In the genomic region with DNA sequence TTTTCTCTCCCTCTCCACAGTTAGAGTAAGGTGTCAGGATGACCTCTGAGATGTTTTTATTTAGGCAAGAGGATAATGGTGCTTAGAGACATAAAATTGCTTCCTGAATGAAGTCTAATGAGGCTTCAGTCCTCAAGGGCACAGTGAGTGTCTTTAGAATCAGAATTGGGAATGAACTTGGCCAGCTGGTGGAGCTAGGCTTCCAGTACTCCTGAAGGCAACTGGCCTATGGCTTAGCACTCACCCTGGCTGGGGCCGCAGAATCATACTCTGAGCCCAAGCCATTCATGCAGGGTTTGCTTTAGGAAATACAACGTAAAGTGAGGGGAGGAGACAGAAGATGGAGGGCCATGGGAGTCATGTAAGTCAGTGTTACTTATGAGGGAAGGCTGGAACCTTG, we compare ENCODE assay signal across 25 mouse cellular contexts.
DNase-seq lines count a peak whose midpoint lies in the region; ATAC-seq and TF ChIP-seq lines count a peak whose summit lies in the region.
"Had no signal": no experiment of that assay in that cellular context is flagged by ENCODE, and none has a peak within 500 bp of the region (broad histone marks: within the 10 kb centered on the region; RNA-seq: fewer than 3 reads in every experiment).

No protein-coding gene starts in this region.

- H3K36me3 ChIP-seq in hindbrain, postnatal 0 days (ENCODE audit: insufficient read depth, low read length): no peaks in the 10 kb centered on the region
- no peaks in the 10 kb centered on the region for H3K36me3 ChIP-seq in hindbrain, embryonic 14.5 days (replicated peaks; ENCODE audit: control insufficient read depth, insufficient read depth)
- H3K36me3 ChIP-seq in midbrain, postnatal 0 days (ENCODE audit: insufficient read depth, low read length): no peaks in the 10 kb centered on the region
- H3K36me3 ChIP-seq in midbrain, embryonic 11.5 days (ENCODE audit: control insufficient read depth, insufficient read depth, low read length): no peaks in the 10 kb centered on the region
- H3K36me3 ChIP-seq: embryonic facial prominence, embryonic 12.5 days; forebrain, embryonic 12.5 days; heart, embryonic 12.5 days; intestine, embryonic 15.5 days; liver, embryonic 13.5 days; stomach, embryonic 15.5 days had no signal

- TF ChIP-seq CTCF in hindbrain, postnatal 0 days (IDR thresholded peaks at IDR 0.05; ENCODE audit: low read depth): peak; percentile 52
- TF ChIP-seq CTCF in midbrain, postnatal 0 days (IDR thresholded peaks at IDR 0.05): peak; percentile 54
- TF ChIP-seq CTCF in olfactory bulb, adult 2 months (IDR thresholded peaks at IDR 0.05; ENCODE audit: insufficient read depth, low read depth, low read length): no peak

- H3K4me2 ChIP-seq in hindbrain, postnatal 0 days (ENCODE audit: low read depth, low read length): no peak overlapping the region
- H3K4me2 ChIP-seq in hindbrain, embryonic 14.5 days (replicated peaks): no peak overlapping the region
- H3K4me2 ChIP-seq in midbrain, postnatal 0 days (ENCODE audit: low read depth, low read length, poor library complexity, severe bottlenecking): no peak overlapping the region
- no peak overlapping the region for H3K4me2 ChIP-seq in midbrain, embryonic 11.5 days
- H3K4me2 ChIP-seq: embryonic facial prominence, embryonic 12.5 days; forebrain, embryonic 12.5 days; heart, embryonic 12.5 days; intestine, embryonic 15.5 days; liver, embryonic 13.5 days; stomach, embryonic 15.5 days had no signal

- TF ChIP-seq POLR2A in olfactory bulb, adult 2 months (IDR thresholded peaks at IDR 0.05; ENCODE audit: insufficient read depth, low read depth, low read length): no peak

- 56% methylated on average over 2 of the region's 2 CpGs for WGBS in hindbrain, postnatal 0 days
- 59% methylated on average over 2 of the region's 2 CpGs for WGBS in hindbrain, embryonic 14.5 days
- WGBS in midbrain, postnatal 0 days: 53% methylated on average over 2 of the region's 2 CpGs
- 68% methylated on average over 2 of the region's 2 CpGs for WGBS in midbrain, embryonic 11.5 days
- 30% methylated on average over 2 of the region's 2 CpGs for WGBS in olfactory bulb, adult 2 months

- H3K9me3 ChIP-seq in hindbrain, postnatal 0 days (ENCODE audit: low read length): no peaks in the 10 kb centered on the region
- no peaks in the 10 kb centered on the region for H3K9me3 ChIP-seq in hindbrain, embryonic 14.5 days (ENCODE audit: control insufficient read depth, low read length)
- no peaks in the 10 kb centered on the region for H3K9me3 ChIP-seq in midbrain, postnatal 0 days (ENCODE audit: low read length)
- H3K9me3 ChIP-seq in midbrain, embryonic 11.5 days (ENCODE audit: control insufficient read depth, low read length): no peaks in the 10 kb centered on the region
- H3K9me3 ChIP-seq: embryonic facial prominence, embryonic 12.5 days; forebrain, embryonic 12.5 days; heart, embryonic 12.5 days; intestine, embryonic 15.5 days; liver, embryonic 13.5 days; stomach, embryonic 15.5 days had no signal

- H3K4me1 ChIP-seq in hindbrain, postnatal 0 days (ENCODE audit: insufficient read depth, low read length): no peaks in the 10 kb centered on the region; the same call in 1 of the 2 replicates
- peaks cover 10% of the 10 kb centered on the region for H3K4me1 ChIP-seq in hindbrain, embryonic 14.5 days (replicated peaks; ENCODE audit: control insufficient read depth, insufficient read depth, low read length)
- no peaks in the 10 kb centered on the region for H3K4me1 ChIP-seq in midbrain, postnatal 0 days (ENCODE audit: insufficient read depth, low read length)
- no peaks in the 10 kb centered on the region for H3K4me1 ChIP-seq in midbrain, embryonic 11.5 days (ENCODE audit: control insufficient read depth, insufficient read depth, low read length)
- H3K4me1 ChIP-seq in olfactory bulb, adult 2 months (ENCODE audit: control insufficient read depth, insufficient read depth, low read length): peaks cover 33% of the 10 kb centered on the region
- H3K4me1 ChIP-seq: embryonic facial prominence, embryonic 12.5 days; heart, embryonic 12.5 days; intestine, embryonic 15.5 days; liver, embryonic 13.5 days; stomach, embryonic 15.5 days had no signal

- H3K9ac ChIP-seq in hindbrain, postnatal 0 days (replicated peaks; ENCODE audit: low read length): no peak overlapping the region
- no peak overlapping the region for H3K9ac ChIP-seq in hindbrain, embryonic 14.5 days
- no peak overlapping the region for H3K9ac ChIP-seq in midbrain, postnatal 0 days (replicated peaks; ENCODE audit: low read length, poor library complexity, severe bottlenecking)
- no peak overlapping the region for H3K9ac ChIP-seq in midbrain, embryonic 11.5 days (ENCODE audit: low read length)
- H3K9ac ChIP-seq: embryonic facial prominence, embryonic 12.5 days; forebrain, embryonic 12.5 days; heart, embryonic 12.5 days; intestine, embryonic 15.5 days; liver, embryonic 13.5 days; stomach, embryonic 15.5 days had no signal

- peak; percentile 58 to 59 for DNase-seq in cerebellum, postnatal 14 days
- no peak for DNase-seq in cerebellum, adult 8-10 months
- DNase-seq in hindbrain, postnatal 0 days (ENCODE audit: low spot score): peak; percentile 59
- DNase-seq in hindbrain, embryonic 14.5 days (ENCODE audit: low spot score): no peak
- DNase-seq in midbrain, postnatal 0 days (ENCODE audit: low spot score): peak; percentile 58
- DNase-seq in midbrain, embryonic 11.5 days (ENCODE audit: low spot score, missing footprints): no peak
- DNase-seq in heart, adult 18-20 months: no peak
- DNase-seq: adrenal gland, postnatal 25 days; cerebellum, adult 11-12 months; gastrocnemius, postnatal 14 days; heart, adult 11 months; heart, postnatal 10 days; kidney, adult 8-10 months; kidney, postnatal 10 days; liver, embryonic 13.5 days; lung, adult 2 months; right cerebral cortex, adult 18-20 months; thymus, adult 18-20 months; thymus, postnatal 4 days had no signal

- no peak overlapping the region for H3K4me3 ChIP-seq in hindbrain, postnatal 0 days (ENCODE audit: low read length)
- H3K4me3 ChIP-seq in hindbrain, embryonic 14.5 days (replicated peaks; ENCODE audit: low read length): no peak overlapping the region
- no peak overlapping the region for H3K4me3 ChIP-seq in midbrain, postnatal 0 days (ENCODE audit: low read depth, low read length)
- H3K4me3 ChIP-seq in midbrain, embryonic 11.5 days (ENCODE audit: low read depth, low read length): no peak overlapping the region
- no peak overlapping the region for H3K4me3 ChIP-seq in olfactory bulb, adult 2 months (ENCODE audit: insufficient read depth, low read depth, low read length)
- H3K4me3 ChIP-seq: embryonic facial prominence, embryonic 12.5 days; forebrain, embryonic 12.5 days; heart, embryonic 12.5 days; intestine, embryonic 15.5 days; liver, embryonic 13.5 days; stomach, embryonic 15.5 days had no signal

- ATAC-seq in hindbrain, postnatal 0 days: no peak
- ATAC-seq in hindbrain, embryonic 14.5 days (ENCODE audit: low FRiP score): no peak
- no peak for ATAC-seq in midbrain, postnatal 0 days (ENCODE audit: low FRiP score)
- no peak for ATAC-seq in midbrain, embryonic 11.5 days (ENCODE audit: low FRiP score)
- ATAC-seq: intestine, embryonic 15.5 days had no signal

- no peaks in the 10 kb centered on the region for H3K27me3 ChIP-seq in hindbrain, postnatal 0 days (ENCODE audit: insufficient read depth, low read length)
- H3K27me3 ChIP-seq in hindbrain, embryonic 14.5 days (ENCODE audit: control insufficient read depth, insufficient read depth, low read length): no peaks in the 10 kb centered on the region
- no peaks in the 10 kb centered on the region for H3K27me3 ChIP-seq in midbrain, postnatal 0 days (ENCODE audit: insufficient read depth, low read length)
- no peaks in the 10 kb centered on the region for H3K27me3 ChIP-seq in midbrain, embryonic 11.5 days (ENCODE audit: control insufficient read depth, insufficient read depth, low read length)
- H3K27me3 ChIP-seq: embryonic facial prominence, embryonic 12.5 days; intestine, embryonic 15.5 days; liver, embryonic 13.5 days; stomach, embryonic 15.5 days had no signal

- no peak overlapping the region for H3K27ac ChIP-seq in hindbrain, postnatal 0 days
- no peak overlapping the region for H3K27ac ChIP-seq in hindbrain, embryonic 14.5 days
- no peak overlapping the region for H3K27ac ChIP-seq in midbrain, postnatal 0 days (ENCODE audit: low read depth, low read length)
- no peak overlapping the region for H3K27ac ChIP-seq in midbrain, embryonic 11.5 days (ENCODE audit: low read depth, low read length)
- H3K27ac ChIP-seq in olfactory bulb, adult 2 months (ENCODE audit: insufficient read depth, low read depth, low read length): peak overlapping the region; percentile 25
- H3K27ac ChIP-seq: embryonic facial prominence, embryonic 12.5 days; forebrain, embryonic 12.5 days; intestine, embryonic 15.5 days; liver, embryonic 13.5 days; stomach, embryonic 15.5 days had no signal

Comparison
In these comparisons a context has a peak if more than half of its experiments do, and no peak if none do; other contexts are left out.
1. DNase-seq: peak in cerebellum, postnatal 14 days (2 of 2), hindbrain, postnatal 0 days (single experiment) and midbrain, postnatal 0 days (single experiment); none in cerebellum, adult 8-10 months (single experiment), hindbrain, embryonic 14.5 days (single experiment), midbrain, embryonic 11.5 days (single experiment) and heart, adult 18-20 months (0 of 2).